Mouse (Mus musculus) embryonic facial prominence, embryonic 11.5 days (tissue): ENCODE data around the gene Thbs1. TPM values are rescaled to one million over a fixed set of nuclear protein-coding genes. Genes with fewer than 3 reads are reported as not detected.
A peak's percentile ranks its signal among the peaks of the same experiment; 100 is the strongest.

Experiments
- ATAC-seq: fragments of 200-750 bp; cut with Nextera tagmentation; replicated peaks from 2 replicates; pipeline ENCODE4 v1.8.0; 2017; ENCODE audit warnings: low read depth; ENCODE audit not compliant: insufficient number of reproducible peaks, low FRiP score, low TSS enrichment
- DNase-seq: peaks from one replicate; pipeline ENCODE4 v3.0.0-alpha.2; 2015; ENCODE audit warnings: low spot score
- H3K27ac ChIP-seq: fragments of 300-500 bp; sonication (generic); replicated peaks from 2 replicates; pipeline ENCODE4 v1.5.1; 2014; ENCODE audit warnings: mild to moderate bottlenecking, low read depth, low read length, control low read depth
- H3K27me3 ChIP-seq: fragments of 300-500 bp; sonication (generic); 2 replicates; pipeline ENCODE4 v1.6.1; 2014; ENCODE audit warnings: mild to moderate bottlenecking, low read length, moderate library complexity, mixed read lengths; ENCODE audit not compliant: control insufficient read depth, insufficient read depth
- H3K36me3 ChIP-seq: fragments of 300-500 bp; sonication (generic); replicated peaks from 2 replicates; pipeline ENCODE4 v1.6.1; 2014; ENCODE audit warnings: low read depth, mild to moderate bottlenecking, low read length, moderate library complexity, mixed read lengths; ENCODE audit not compliant: control insufficient read depth, insufficient read depth
- H3K4me1 ChIP-seq: fragments of 300-500 bp; sonication (generic); 2 replicates; pipeline ENCODE4 v1.6.1; 2014; ENCODE audit warnings: low read length, mixed read lengths; ENCODE audit not compliant: control insufficient read depth, insufficient read depth
- H3K4me2 ChIP-seq: fragments of 300-500 bp; sonication (generic); 2 replicates; pipeline ENCODE4 v1.6.1; 2014; ENCODE audit warnings: low read depth, mild to moderate bottlenecking, control low read depth, low read length, moderate library complexity
- H3K4me3 ChIP-seq: fragments of 300-500 bp; sonication (generic); 2 replicates; pipeline ENCODE4 v1.5.1; 2014; ENCODE audit warnings: low read depth, low read length, control low read depth
- H3K9ac ChIP-seq: fragments of 300-500 bp; sonication (generic); replicated peaks from 2 replicates; pipeline ENCODE4 v1.6.1; 2014; ENCODE audit warnings: mild to moderate bottlenecking, control low read depth, low read length
- H3K9me3 ChIP-seq: fragments of 300-500 bp; sonication (generic); replicated peaks from 2 replicates; pipeline ENCODE4 v1.6.1; 2016; ENCODE audit warnings: mild to moderate bottlenecking, low read length, inconsistent platforms, mixed read lengths; ENCODE audit not compliant: control insufficient read depth
- WGBS: fragments of 180-500 bp; shearing (Covaris S2); extraction: QIAGEN DNeasy Blood & Tissue Kit; methylation state at CpG from one replicate; pipeline ENCODE4 v1.1.7; 2014; 5-methylcytosine and 5-hydroxymethylcytosine counted together
- polyA plus RNA-seq: library from polyadenylated mRNA; unstranded; fragments of >200 nt; fragmentation: Nextera tagmentation; extraction: Ambion mirVana; gene quantifications from 2 replicates; pipeline ENCODE4 v1.2.1, GENCODE M21; 2014

Thbs1 gene
- polyA plus RNA-seq, 1 experiment from 2014 or later = 50.7 TPM

GRCm38 (mm10) chr2:118102169-118102568 lies 9.5 kb upstream of the Thbs1 start:
- no peak overlapping the region for H3K4me3 ChIP-seq
- no peak overlapping the region for H3K27ac ChIP-seq
- DNase-seq = no peak
- H3K27me3 ChIP-seq = no peaks in the 10 kb centered on the region
- ATAC-seq = no peak
- H3K4me2 ChIP-seq = no peak overlapping the region
- no peaks in the 10 kb centered on the region for H3K4me1 ChIP-seq
- H3K9me3 ChIP-seq = no peaks in the 10 kb centered on the region
- H3K36me3 ChIP-seq = no peaks in the 10 kb centered on the region
- WGBS = 62% methylated on average over 4 of the region's 4 CpGs
- no peak overlapping the region for H3K9ac ChIP-seq

GRCm38 (mm10) chr2:118110225-118110915 lies 1.3 kb upstream of the Thbs1 start:
- Histone ChIP-seq H3K27ac (no peak overlapping the region), H3K9ac (0 out of 2 replicates have a peak overlapping the region, but pooled peaks have one; percentile 29), H3K27me3 (no peaks in the 10 kb centered on the region), H3K4me3 (peak overlapping the region; percentile 9; the same call in 1 of the 2 replicates), H3K36me3 (no peaks in the 10 kb centered on the region), H3K9me3 (no peaks in the 10 kb centered on the region), H3K4me1 (peaks cover 2% of the 10 kb centered on the region; the same call in 1 of the 2 replicates), H3K4me2 (peak overlapping the region; percentile 84)
- DNase-seq (peak; percentile 58), ATAC-seq (no peak)
- 33% methylated on average over 17 of the region's 17 CpGs for WGBS

DNA sequence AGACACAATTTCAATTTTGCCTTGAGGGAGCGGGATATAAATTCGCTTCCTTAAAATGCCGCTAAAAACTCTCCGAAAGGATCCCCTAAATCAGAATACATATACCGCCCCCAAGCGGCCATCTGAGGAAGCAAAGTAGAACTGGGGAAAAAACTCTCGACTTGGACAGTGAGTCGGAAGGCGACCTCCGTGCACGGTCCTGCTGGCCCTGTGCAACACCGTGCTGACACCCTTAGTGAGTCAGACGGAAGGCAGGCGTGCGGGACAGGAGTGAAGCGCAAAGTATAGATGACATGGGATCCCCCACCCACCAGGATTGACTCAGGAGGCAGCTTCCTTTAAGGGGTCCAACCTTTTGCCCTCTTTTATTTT lies 574 bp upstream of the Thbs1 start:
- H3K4me2 ChIP-seq = peak overlapping the region; percentile 84
- H3K27me3 ChIP-seq = no peaks in the 10 kb centered on the region
- peak; percentile 96 for DNase-seq
- no peaks in the 10 kb centered on the region for H3K9me3 ChIP-seq
- H3K4me3 ChIP-seq = peak overlapping the region; percentile 49
- H3K27ac ChIP-seq = no peak overlapping the region
- peak; percentile 87 for ATAC-seq
- H3K4me1 ChIP-seq = peaks cover 2% of the 10 kb centered on the region; the same call in 1 of the 2 replicates
- WGBS = under 1% methylated on average over 16 of the region's 16 CpGs
- peak overlapping the region; percentile 67 for H3K9ac ChIP-seq
- H3K36me3 ChIP-seq = no peaks in the 10 kb centered on the region

GRCm38 (mm10) chr2:118112438-118112837 lies 762 bp downstream of the Thbs1 start:
- Histone ChIP-seq H3K4me3 (peak overlapping the region; percentile 49), H3K9ac (0 out of 2 replicates have a peak overlapping the region, but pooled peaks have one; percentile 1), H3K9me3 (no peaks in the 10 kb centered on the region), H3K27ac (no peak overlapping the region), H3K27me3 (no peaks in the 10 kb centered on the region), H3K4me1 (peaks cover 2% of the 10 kb centered on the region; the same call in 1 of the 2 replicates), H3K4me2 (peak overlapping the region; percentile 84), H3K36me3 (no peaks in the 10 kb centered on the region)
- DNase-seq (no peak), ATAC-seq (no peak)
- 28% methylated on average over 5 of the region's 5 CpGs for WGBS

DNA sequence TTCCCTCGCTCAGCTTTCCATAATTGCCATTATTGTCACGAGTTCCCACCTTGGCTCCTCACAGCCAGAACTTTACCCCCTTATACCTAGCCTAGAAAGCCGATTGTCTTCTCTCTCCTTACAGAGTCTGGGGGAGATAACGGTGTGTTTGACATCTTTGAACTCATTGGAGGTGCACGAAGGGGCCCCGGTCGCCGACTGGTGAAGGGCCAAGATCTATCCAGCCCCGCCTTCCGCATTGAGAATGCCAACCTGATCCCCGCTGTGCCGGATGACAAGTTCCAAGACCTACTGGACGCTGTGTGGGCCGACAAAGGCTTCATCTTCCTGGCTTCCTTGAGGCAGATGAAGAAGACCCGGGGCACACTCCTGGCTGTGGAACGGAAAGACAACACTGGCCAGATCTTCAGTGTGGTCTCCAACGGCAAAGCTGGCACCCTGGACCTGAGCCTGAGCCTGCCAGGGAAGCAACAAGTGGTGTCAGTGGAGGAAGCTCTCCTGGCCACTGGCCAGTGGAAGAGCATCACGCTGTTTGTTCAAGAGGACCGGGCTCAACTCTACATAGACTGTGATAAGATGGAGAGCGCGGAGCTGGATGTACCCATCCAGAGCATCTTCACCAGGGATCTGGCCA lies 1.3 kb downstream of the Thbs1 start:
- Histone ChIP-seq H3K9me3 (no peaks in the 10 kb centered on the region), H3K4me3 (peak overlapping the region; percentile 49), H3K36me3 (no peaks in the 10 kb centered on the region), H3K4me1 (peaks cover 2% of the 10 kb centered on the region; the same call in 1 of the 2 replicates), H3K4me2 (peak overlapping the region; percentile 84), H3K27ac (no peak overlapping the region), H3K9ac (peak overlapping the region; percentile 28), H3K27me3 (no peaks in the 10 kb centered on the region)
- 60% methylated on average over 21 of the region's 21 CpGs for WGBS
- ATAC-seq = no peak
- DNase-seq = no peak

DNA sequence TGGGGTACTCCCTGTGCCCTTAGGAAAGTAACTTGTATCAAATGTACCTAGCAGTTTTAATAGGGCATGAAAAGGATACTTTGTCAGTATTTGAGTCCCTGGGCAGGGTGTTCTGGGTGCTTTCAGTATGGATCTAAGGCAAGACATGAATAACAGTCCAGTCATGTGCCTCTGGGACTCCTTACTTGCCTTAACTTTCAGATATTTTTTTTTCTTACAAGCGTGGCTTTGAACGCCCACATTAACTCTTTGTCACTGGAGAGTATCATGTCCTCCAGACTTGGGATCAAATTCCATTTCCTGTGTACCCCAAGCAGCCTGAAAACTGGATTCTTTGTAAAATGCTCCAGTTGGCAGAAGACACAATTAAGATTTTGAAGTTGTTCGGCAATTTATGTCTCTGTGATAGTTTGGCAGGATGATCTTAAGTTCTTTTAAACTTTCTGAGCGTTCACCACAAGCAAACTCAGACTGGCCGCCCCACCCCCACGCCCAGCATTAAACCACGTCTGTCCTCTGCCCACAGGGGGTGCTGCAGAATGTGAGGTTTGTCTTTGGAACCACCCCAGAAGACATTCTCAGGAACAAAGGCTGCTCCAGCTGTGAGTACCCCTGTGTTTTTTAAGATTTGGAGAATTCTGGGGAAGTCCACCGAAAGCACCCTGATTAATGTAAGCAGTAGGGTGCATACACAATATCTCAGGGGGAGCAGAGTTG lies 2.3 kb downstream of the Thbs1 start:
- Histone ChIP-seq H3K9me3 (no peaks in the 10 kb centered on the region), H3K27ac (no peak overlapping the region), H3K4me1 (peaks cover 2% of the 10 kb centered on the region; the same call in 1 of the 2 replicates), H3K4me3 (peak overlapping the region; percentile 49), H3K4me2 (peak overlapping the region; percentile 84), H3K9ac (no peak overlapping the region), H3K27me3 (no peaks in the 10 kb centered on the region), H3K36me3 (no peaks in the 10 kb centered on the region)
- DNase-seq (peak; percentile 67), ATAC-seq (no peak)
- 26% methylated on average over 8 of the region's 8 CpGs for WGBS

GRCm38 (mm10) chr2:118114671-118115070 lies 3.0 kb downstream of the Thbs1 start:
- peaks cover 2% of the 10 kb centered on the region; the same call in 1 of the 2 replicates for H3K4me1 ChIP-seq
- H3K4me2 ChIP-seq = peak overlapping the region; percentile 20
- DNase-seq (no peak), ATAC-seq (no peak)
- no peak overlapping the region for H3K9ac ChIP-seq
- H3K4me3 ChIP-seq = peak overlapping the region; percentile 11; the same call in 1 of the 2 replicates
- WGBS = 73% methylated on average over 10 of the region's 10 CpGs
- H3K9me3 ChIP-seq = no peaks in the 10 kb centered on the region
- H3K27me3 ChIP-seq = no peaks in the 10 kb centered on the region
- H3K27ac ChIP-seq = no peak overlapping the region
- H3K36me3 ChIP-seq = no peaks in the 10 kb centered on the region; the same call in 1 of the 2 replicates
